Mouse (Mus musculus): ENCODE measurements around the gene Srm. TPM values are rescaled to one million over a fixed set of nuclear protein-coding genes. Genes with fewer than 3 reads are reported as not detected.

The Srm gene
- polyA plus RNA-seq, 1 experiment, result 44.5 TPM

DNA sequence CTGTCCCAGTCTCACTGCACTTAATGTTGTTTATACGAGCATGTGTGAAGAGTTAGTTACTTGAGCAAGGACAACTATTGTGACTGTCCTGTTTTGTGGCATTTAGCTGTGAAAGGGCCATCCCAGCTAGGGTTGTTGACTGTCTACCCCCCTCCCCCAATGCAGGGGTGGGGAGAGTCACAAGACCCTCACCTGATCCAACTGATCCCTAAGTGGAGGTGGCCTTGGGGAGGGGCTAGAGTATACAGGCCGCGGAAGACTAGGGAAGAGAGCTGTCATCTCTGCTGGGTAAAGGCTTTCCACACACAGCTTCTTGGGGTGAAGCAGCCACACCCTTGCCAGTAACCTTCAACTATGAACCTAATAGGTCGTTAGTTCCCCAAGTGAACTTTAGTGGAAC is 9.0 kb downstream of the Srm start:
- Histone ChIP-seq H3K4me3 (ENCODE audit: low read depth, low read length) (no peak overlapping the region), H3K27ac (ENCODE audit: insufficient read depth, low read depth, low read length) (no peak overlapping the region), H3K36me3 (ENCODE audit: control insufficient read depth, insufficient read depth, low read length) (peaks cover 7% of the 10 kb centered on the region; the same call in 1 of the 2 replicates), H3K27me3 (ENCODE audit: control insufficient read depth, insufficient read depth, low read length) (no peaks in the 10 kb centered on the region), H3K4me1 (ENCODE audit: control insufficient read depth, insufficient read depth, insufficient read length, low read length) (peaks cover 3% of the 10 kb centered on the region; the same call in 1 of the 2 replicates)
- 71% methylated on average over 4 of the region's 4 CpGs for WGBS
- no peak for TF ChIP-seq CTCF (IDR thresholded peaks at IDR 0.05; ENCODE audit: extremely low read depth, insufficient read length, insufficient replicate concordance, low read depth, low read length)
- TF ChIP-seq POLR2A (IDR thresholded peaks at IDR 0.05; ENCODE audit: low read depth, low read length), result no peak

DNA sequence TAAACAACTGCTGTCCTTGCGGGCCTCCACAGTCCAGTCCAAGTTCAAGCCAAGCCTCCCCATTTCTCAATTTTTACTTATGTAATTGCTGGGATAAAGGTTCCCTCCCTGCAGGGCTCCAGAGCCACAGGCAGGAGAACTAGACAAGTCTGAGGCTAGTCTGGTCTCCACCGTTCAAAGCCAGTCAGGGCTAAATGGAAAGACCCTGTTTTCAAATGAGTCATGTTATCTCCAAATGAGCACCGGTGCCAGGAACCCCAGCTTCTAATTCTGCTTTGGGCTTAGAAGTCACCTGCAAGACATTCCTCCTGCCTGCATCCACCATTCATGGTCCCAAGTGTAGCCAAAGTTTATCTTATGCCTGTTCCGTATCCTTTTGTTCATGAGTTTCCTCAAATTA is 10.6 kb downstream of the Srm start:
- H3K4me3 ChIP-seq (ENCODE audit: low read depth, low read length), result no peak overlapping the region
- TF ChIP-seq CTCF (IDR thresholded peaks at IDR 0.05; ENCODE audit: extremely low read depth, insufficient read length, insufficient replicate concordance, low read depth, low read length), result no peak
- no peak for TF ChIP-seq POLR2A (IDR thresholded peaks at IDR 0.05; ENCODE audit: low read depth, low read length)
- 74% methylated on average over 4 of the region's 4 CpGs for WGBS
- H3K27ac ChIP-seq (ENCODE audit: insufficient read depth, low read depth, low read length), result no peak overlapping the region
- H3K4me1 ChIP-seq (ENCODE audit: control insufficient read depth, insufficient read depth, insufficient read length, low read length), result peaks cover 3% of the 10 kb centered on the region; the same call in 1 of the 2 replicates
- H3K36me3 ChIP-seq (ENCODE audit: control insufficient read depth, insufficient read depth, low read length), result 0 out of 2 replicates have a peak, but pooled peaks cover 1% of the 10 kb centered on the region
- H3K27me3 ChIP-seq (ENCODE audit: control insufficient read depth, insufficient read depth, low read length), result no peaks in the 10 kb centered on the region

GRCm38 (mm10) chr4:148602357-148603120 is 11.2 kb downstream of the Srm start, which contains the start of gene Masp2:
Gene Masp2 (plus strand): TSS chr4:148602554.
- H3K4me1 ChIP-seq (ENCODE audit: control insufficient read depth, insufficient read depth, insufficient read length, low read length), result peaks cover 3% of the 10 kb centered on the region; the same call in 1 of the 2 replicates
- 90% methylated on average over 14 of the region's 14 CpGs for WGBS
- H3K27me3 ChIP-seq (ENCODE audit: control insufficient read depth, insufficient read depth, low read length), result no peaks in the 10 kb centered on the region
- no peaks in the 10 kb centered on the region for H3K36me3 ChIP-seq (ENCODE audit: control insufficient read depth, insufficient read depth, low read length)
- H3K4me3 ChIP-seq (ENCODE audit: low read depth, low read length), result no peak within 1 kb of the TSS
- H3K27ac ChIP-seq (ENCODE audit: insufficient read depth, low read depth, low read length), result no peak within 1 kb of the TSS
- TF ChIP-seq CTCF (IDR thresholded peaks at IDR 0.05; ENCODE audit: extremely low read depth, insufficient read length, insufficient replicate concordance, low read depth, low read length) (no peak), POLR2A (IDR thresholded peaks at IDR 0.05; ENCODE audit: low read depth, low read length) (no peak)

- WGBS, result 77% methylated on average over 10 of the region's 10 CpGs
- no peaks in the 10 kb centered on the region for H3K36me3 ChIP-seq (ENCODE audit: control insufficient read depth, insufficient read depth, low read length)
- H3K4me3 ChIP-seq (ENCODE audit: low read depth, low read length), result no peak overlapping the region
- no peaks in the 10 kb centered on the region for H3K27me3 ChIP-seq (ENCODE audit: control insufficient read depth, insufficient read depth, low read length)
- peaks cover 3% of the 10 kb centered on the region; the same call in 1 of the 2 replicates for H3K4me1 ChIP-seq (ENCODE audit: control insufficient read depth, insufficient read depth, insufficient read length, low read length)
- no peak for TF ChIP-seq POLR2A (IDR thresholded peaks at IDR 0.05; ENCODE audit: low read depth, low read length)
- no peak for TF ChIP-seq CTCF (IDR thresholded peaks at IDR 0.05; ENCODE audit: extremely low read depth, insufficient read length, insufficient replicate concordance, low read depth, low read length)
- no peak overlapping the region for H3K27ac ChIP-seq (ENCODE audit: insufficient read depth, low read depth, low read length)
Measured at GRCm38 (mm10) chr4:148603376-148604139, 12.3 kb downstream of the Srm start.

DNA sequence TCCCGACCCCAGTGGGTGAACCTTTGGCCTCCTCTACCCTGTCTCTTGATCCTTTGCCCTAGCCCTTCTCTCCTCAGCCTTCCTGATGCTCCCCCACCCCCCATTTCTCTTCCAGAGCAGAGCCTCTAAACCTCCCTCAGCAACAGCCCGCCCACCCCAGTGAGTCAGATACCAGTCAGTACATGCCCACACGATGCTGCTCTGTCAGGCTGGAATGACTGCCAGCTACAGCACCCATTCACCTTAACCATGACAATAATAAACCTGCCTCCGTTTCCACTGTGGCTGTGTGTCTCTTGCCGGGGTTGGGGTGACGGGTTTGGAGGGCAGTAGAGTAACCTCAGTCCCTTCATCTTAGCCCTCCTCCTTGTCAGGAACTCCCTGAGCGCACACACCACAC is 12.8 kb downstream of the Srm start:
- H3K4me3 ChIP-seq (ENCODE audit: low read depth, low read length), result no peak overlapping the region
- no peak overlapping the region for H3K27ac ChIP-seq (ENCODE audit: insufficient read depth, low read depth, low read length)
- no peaks in the 10 kb centered on the region for H3K36me3 ChIP-seq (ENCODE audit: control insufficient read depth, insufficient read depth, low read length)
- TF ChIP-seq POLR2A (IDR thresholded peaks at IDR 0.05; ENCODE audit: low read depth, low read length) (no peak), CTCF (IDR thresholded peaks at IDR 0.05; ENCODE audit: extremely low read depth, insufficient read length, insufficient replicate concordance, low read depth, low read length) (no peak)
- peaks cover 3% of the 10 kb centered on the region; the same call in 1 of the 2 replicates for H3K4me1 ChIP-seq (ENCODE audit: control insufficient read depth, insufficient read depth, insufficient read length, low read length)
- no peaks in the 10 kb centered on the region for H3K27me3 ChIP-seq (ENCODE audit: control insufficient read depth, insufficient read depth, low read length)
- 72% methylated on average over 7 of the region's 7 CpGs for WGBS

DNA sequence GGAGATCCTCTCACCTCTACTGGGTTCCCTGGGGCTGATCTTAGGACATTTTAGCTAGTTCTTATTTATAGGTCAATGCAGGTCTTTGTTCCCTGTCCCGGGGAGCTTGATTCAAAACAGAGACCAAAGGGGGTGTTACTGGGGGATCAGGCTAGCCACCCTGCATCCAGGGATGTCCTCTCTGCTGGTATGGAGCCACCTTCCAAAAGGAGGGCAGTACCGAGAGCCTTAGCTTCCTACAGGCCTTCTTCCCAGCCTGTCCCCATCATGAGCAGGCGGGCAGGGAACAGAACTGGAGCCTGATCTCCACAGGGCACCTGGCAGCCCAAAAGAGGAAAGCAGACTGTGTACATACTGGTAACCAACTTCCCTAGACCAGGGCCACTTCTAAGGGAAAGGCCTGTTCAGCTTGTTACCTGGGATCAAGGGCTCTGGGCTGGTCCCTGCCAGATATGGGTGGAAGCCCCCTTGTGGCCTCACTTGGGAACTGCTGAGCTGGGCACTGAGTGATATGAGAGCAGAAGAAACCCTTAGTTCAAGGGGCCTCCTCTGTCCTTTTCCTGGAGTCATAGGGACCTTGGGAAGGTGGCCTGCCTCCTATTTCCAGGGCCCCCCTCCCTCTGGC is 13.3 kb downstream of the Srm start:
- Histone ChIP-seq H3K27me3 (ENCODE audit: control insufficient read depth, insufficient read depth, low read length) (no peaks in the 10 kb centered on the region), H3K4me1 (ENCODE audit: control insufficient read depth, insufficient read depth, insufficient read length, low read length) (peaks cover 3% of the 10 kb centered on the region; the same call in 1 of the 2 replicates), H3K36me3 (ENCODE audit: control insufficient read depth, insufficient read depth, low read length) (no peaks in the 10 kb centered on the region), H3K27ac (ENCODE audit: insufficient read depth, low read depth, low read length) (no peak overlapping the region), H3K4me3 (ENCODE audit: low read depth, low read length) (no peak overlapping the region)
- TF ChIP-seq POLR2A (IDR thresholded peaks at IDR 0.05; ENCODE audit: low read depth, low read length), result no peak
- TF ChIP-seq CTCF (IDR thresholded peaks at IDR 0.05; ENCODE audit: extremely low read depth, insufficient read length, insufficient replicate concordance, low read depth, low read length), result peak; percentile 68; the same call in 1 of the 2 replicates
- WGBS, result 95% methylated on average over 3 of the region's 3 CpGs

Measured in small intestine, adult 2 months (tissue).